Mouse (Mus musculus) megakaryocyte, embryonic 14.5 days (primary cell): ENCODE data around the gene Col5a2.

Source experiments
- FLI1 ChIP-seq: IDR thresholded peaks from 2 replicates; pipeline ENCODE4 v1.6.1; 2012; ENCODE audit warnings: low read length, inconsistent platforms, mixed read lengths
- GATA1 ChIP-seq: IDR thresholded peaks from 3 replicates; pipeline ENCODE4 v1.6.1; 2012; ENCODE audit warnings: mixed read lengths, low read length, inconsistent platforms, borderline replicate concordance

GRCm38 (mm10) chr1:45381866-45382265 is 121.2 kb downstream of the Col5a2 start:
- no peak for TF ChIP-seq GATA1
- no peak for TF ChIP-seq FLI1
